In genomic region chr5:122422071-122422964, GRCm38 (mm10) we compare ENCODE assay signal across 8 mouse cellular contexts. TPM values are rescaled to one million over a fixed set of nuclear protein-coding genes. Genes with fewer than 3 reads are reported as not detected.
DNase-seq lines count a peak whose midpoint lies in the region; ATAC-seq and TF ChIP-seq lines count a peak whose summit lies in the region.

No protein-coding gene starts in this region.

- intact Hi-C loops in heart, adult 2 months (cut with DNase I) = loop anchor here (2.0 kb wide), 1 partner anchor 22 kb away; no protein-coding TSS in a partner anchor

- H3K4me2 ChIP-seq in embryonic facial prominence, embryonic 13.5 days = peak overlapping the region; percentile 92
- peak overlapping the region; percentile 96 for H3K4me2 ChIP-seq in limb, embryonic 13.5 days (replicated peaks)
- H3K4me2 ChIP-seq in midbrain, embryonic 16.5 days (ENCODE audit: low read length) = peak overlapping the region; percentile 97

- H3K27ac ChIP-seq in embryonic facial prominence, embryonic 13.5 days = peak overlapping the region; percentile 94
- peak overlapping the region; percentile 93 for H3K27ac ChIP-seq in heart, adult 2 months
- peak overlapping the region; percentile 84 for H3K27ac ChIP-seq in limb, embryonic 13.5 days
- peak overlapping the region; percentile 98 for H3K27ac ChIP-seq in midbrain, embryonic 16.5 days (ENCODE audit: low read length)

- DNase-seq in 3134 (ENCODE audit: extremely low read depth, insufficient read length, low spot score) = peak; percentile 81
- peak; percentile 90 to 93 for DNase-seq in adrenal gland, postnatal 36 days
- DNase-seq in heart, adult 2 months = peak; percentile 92 to 93
- peak; percentile 85 to 92 for DNase-seq in kidney, adult 8-10 months
- peak; percentile 94 to 98 for DNase-seq in spleen, postnatal 10 days (ENCODE audit: low spot score in 2 of 2)

- peaks cover 9% of the 10 kb centered on the region; the same call in 1 of the 2 replicates for H3K36me3 ChIP-seq in embryonic facial prominence, embryonic 13.5 days
- no peaks in the 10 kb centered on the region; the same call in 1 of the 2 replicates for H3K36me3 ChIP-seq in heart, adult 2 months (ENCODE audit: control insufficient read depth, insufficient read depth, low read length)
- H3K36me3 ChIP-seq in limb, embryonic 13.5 days = peaks cover 16% of the 10 kb centered on the region
- H3K36me3 ChIP-seq in midbrain, embryonic 16.5 days (ENCODE audit: control insufficient read depth, insufficient read depth, low read length) = no peaks in the 10 kb centered on the region

- H3K4me1 ChIP-seq in embryonic facial prominence, embryonic 13.5 days = peaks cover 12% of the 10 kb centered on the region
- peaks cover 1% of the 10 kb centered on the region; the same call in 1 of the 2 replicates for H3K4me1 ChIP-seq in heart, adult 2 months (ENCODE audit: control insufficient read depth, insufficient read depth, low read length)
- peaks cover 15% of the 10 kb centered on the region for H3K4me1 ChIP-seq in limb, embryonic 13.5 days
- peaks cover 19% of the 10 kb centered on the region for H3K4me1 ChIP-seq in midbrain, embryonic 16.5 days (ENCODE audit: control insufficient read depth, insufficient read depth, low read length)

- peak; percentile 75; the same call in 1 of the 2 replicates for ATAC-seq in embryonic facial prominence, embryonic 13.5 days (ENCODE audit: insufficient number of reproducible peaks, insufficient read depth, low FRiP score, low TSS enrichment, low read depth)
- peak; percentile 92 for ATAC-seq in limb, embryonic 13.5 days (ENCODE audit: low FRiP score, low read depth)
- peak; percentile 93 for ATAC-seq in midbrain, embryonic 16.5 days

- TF ChIP-seq EP300 in heart, adult 2 months (IDR thresholded peaks at IDR 0.05; ENCODE audit: insufficient read depth, low read depth, low read length) = peak; percentile 70; the same call in 1 of the 2 replicates

- TF ChIP-seq CTCF in heart, adult 2 months (IDR thresholded peaks at IDR 0.05) = no peak

- WGBS in embryonic facial prominence, embryonic 13.5 days = under 1% methylated on average over 73 of the region's 73 CpGs
- under 1% methylated on average over 73 of the region's 73 CpGs for WGBS in heart, adult 2 months
- under 1% methylated on average over 73 of the region's 73 CpGs for WGBS in limb, embryonic 13.5 days
- WGBS in midbrain, embryonic 16.5 days = under 1% methylated on average over 72 of the region's 73 CpGs

- no peaks in the 10 kb centered on the region for H3K9me3 ChIP-seq in embryonic facial prominence, embryonic 13.5 days
- H3K9me3 ChIP-seq in limb, embryonic 13.5 days = no peaks in the 10 kb centered on the region
- no peaks in the 10 kb centered on the region for H3K9me3 ChIP-seq in midbrain, embryonic 16.5 days (replicated peaks; ENCODE audit: control insufficient read depth, low read length, poor library complexity, severe bottlenecking)

- no peaks in the 10 kb centered on the region for H3K27me3 ChIP-seq in embryonic facial prominence, embryonic 13.5 days
- no peaks in the 10 kb centered on the region for H3K27me3 ChIP-seq in heart, adult 2 months (ENCODE audit: control insufficient read depth, insufficient read depth, low read length)
- H3K27me3 ChIP-seq in limb, embryonic 13.5 days = no peaks in the 10 kb centered on the region
- H3K27me3 ChIP-seq in midbrain, embryonic 16.5 days (ENCODE audit: control insufficient read depth, insufficient read depth, low read depth, low read length) = no peaks in the 10 kb centered on the region

- H3K79me2 ChIP-seq in heart, adult 2 months (replicated peaks; ENCODE audit: control insufficient read depth, insufficient read depth, low read length) = peaks cover 3% of the 10 kb centered on the region; the same call in 1 of the 2 replicates

- peak; percentile 77 for TF ChIP-seq POLR2A in heart, adult 2 months (IDR thresholded peaks at IDR 0.05; ENCODE audit: insufficient read depth, low read depth, low read length)

- peak overlapping the region; percentile 96 for H3K4me3 ChIP-seq in embryonic facial prominence, embryonic 13.5 days
- peak overlapping the region; percentile 99 for H3K4me3 ChIP-seq in heart, adult 2 months
- peak overlapping the region; percentile 99 for H3K4me3 ChIP-seq in limb, embryonic 13.5 days
- H3K4me3 ChIP-seq in midbrain, embryonic 16.5 days (ENCODE audit: low read depth, low read length) = peak overlapping the region; percentile 99

- peak overlapping the region; percentile 98 for H3K9ac ChIP-seq in embryonic facial prominence, embryonic 13.5 days
- H3K9ac ChIP-seq in heart, adult 2 months (ENCODE audit: low read depth, low read length) = peak overlapping the region; percentile 86
- H3K9ac ChIP-seq in limb, embryonic 13.5 days = peak overlapping the region; percentile 97
- peak overlapping the region; percentile 95 for H3K9ac ChIP-seq in midbrain, embryonic 16.5 days (ENCODE audit: low read depth, low read length)

RNA-seq across cellular contexts. Expression of gene Anapc7, which starts 0.8 kb away (rescaled TPM):
- total RNA-seq in adrenal gland, postnatal 36 days (2021) = 10 to 100 TPM; 44.2 to 52.2 TPM
- 54.5 and 55.6 TPM in 2 replicates for polyA plus RNA-seq in embryonic facial prominence, embryonic 13.5 days (2015; fragmentation: Nextera tagmentation; extraction: Ambion mirVana)
- 10 to 100 TPM; 25.9 to 27.1 TPM for total RNA-seq in heart, adult 2 months (2021)
- 23.2 and 25.4 TPM in 2 replicates for polyA plus RNA-seq in heart, adult 2 months (2012; rRNA removed)
- polyA plus RNA-seq in limb, embryonic 13.5 days (2015; fragmentation: Nextera tagmentation; extraction: Ambion mirVana) = 56.2 and 59.1 TPM in 2 replicates
- 44.3 and 45.9 TPM in 2 replicates for polyA plus RNA-seq in midbrain, embryonic 16.5 days (2015; fragmentation: Nextera tagmentation; extraction: Ambion mirVana)

RNA-seq across cellular contexts. Expression of gene Arpc3, which starts 30.6 kb away (rescaled TPM):
- 100 to 1,000 TPM; 223 to 328 TPM for total RNA-seq in adrenal gland, postnatal 36 days (2021)
- polyA plus RNA-seq in embryonic facial prominence, embryonic 13.5 days (2015; fragmentation: Nextera tagmentation; extraction: Ambion mirVana) = 109 and 128 TPM in 2 replicates
- 10 to 100 TPM; 91.5 to 98.7 TPM for total RNA-seq in heart, adult 2 months (2021)
- polyA plus RNA-seq in heart, adult 2 months (2012; rRNA removed) = 89.6 and 97.1 TPM in 2 replicates
- polyA plus RNA-seq in limb, embryonic 13.5 days (2015; fragmentation: Nextera tagmentation; extraction: Ambion mirVana) = 99.4 and 106 TPM in 2 replicates
- 168 and 172 TPM in 2 replicates for polyA plus RNA-seq in midbrain, embryonic 16.5 days (2015; fragmentation: Nextera tagmentation; extraction: Ambion mirVana)

RNA-seq across cellular contexts. Expression of gene Fam216a, which starts 50.2 kb away (rescaled TPM):
- 10 to 100 TPM; 30.2 to 38.9 TPM for total RNA-seq in adrenal gland, postnatal 36 days (2021)
- polyA plus RNA-seq in embryonic facial prominence, embryonic 13.5 days (2015; fragmentation: Nextera tagmentation; extraction: Ambion mirVana) = 85.9 and 86.9 TPM in 2 replicates
- 10 to 100 TPM; 11.1 to 12.3 TPM for total RNA-seq in heart, adult 2 months (2021)
- polyA plus RNA-seq in heart, adult 2 months (2012; rRNA removed) = 10.7 and 15.3 TPM in 2 replicates
- polyA plus RNA-seq in limb, embryonic 13.5 days (2015; fragmentation: Nextera tagmentation; extraction: Ambion mirVana) = 85.3 and 89.6 TPM in 2 replicates
- 135 and 139 TPM in 2 replicates for polyA plus RNA-seq in midbrain, embryonic 16.5 days (2015; fragmentation: Nextera tagmentation; extraction: Ambion mirVana)

RNA-seq across cellular contexts. Expression of gene Gpn3, which starts 50.6 kb away (rescaled TPM):
- total RNA-seq in adrenal gland, postnatal 36 days (2021) = 10 to 100 TPM; 34.8 to 36.0 TPM
- polyA plus RNA-seq in embryonic facial prominence, embryonic 13.5 days (2015; fragmentation: Nextera tagmentation; extraction: Ambion mirVana) = 77.6 and 85.1 TPM in 2 replicates
- 10 to 100 TPM; 23.5 to 28.0 TPM for total RNA-seq in heart, adult 2 months (2021)
- 19.2 and 19.8 TPM in 2 replicates for polyA plus RNA-seq in heart, adult 2 months (2012; rRNA removed)
- 78.2 and 81.9 TPM in 2 replicates for polyA plus RNA-seq in limb, embryonic 13.5 days (2015; fragmentation: Nextera tagmentation; extraction: Ambion mirVana)
- 42.3 and 42.7 TPM in 2 replicates for polyA plus RNA-seq in midbrain, embryonic 16.5 days (2015; fragmentation: Nextera tagmentation; extraction: Ambion mirVana)

Comparison
In these comparisons a context has a peak if more than half of its experiments do, and no peak if none do; other contexts are left out.
1. Peak in every context shown above with its lines: DNase-seq, ATAC-seq, H3K4me3 ChIP-seq and H3K27ac ChIP-seq.